Mouse (Mus musculus) retina, postnatal 1 day (tissue): ENCODE measurements around the gene Vmn1r225.
"Not testable (repeated sequence)": the region's sequence is repeated elsewhere in the genome, so short reads cannot be mapped to it uniquely, and the experiment has no call there.

Source experiments
- DNase-seq: peaks from one replicate; pipeline ENCODE4 v3.0.0-alpha.2; 2012

The Vmn1r225 gene

GRCm38 (mm10) chr17:20497858-20498257 is at the start of gene Vmn1r225:
TSS of gene Vmn1r225 (plus strand) at chr17:20498158.
- DNase-seq, result no peak

GRCm38 (mm10) chr17:20473311-20473710 is 24.6 kb upstream of the Vmn1r225 start:
- DNase-seq, result no peak

GRCm38 (mm10) chr17:20481231-20481630 is 16.7 kb upstream of the Vmn1r225 start, which contains the start of gene Vmn2r108:
TSS of gene Vmn2r108 (minus strand) at chr17:20481331.
- no peak for DNase-seq

GRCm38 (mm10) chr17:20508247-20508646 is 10.3 kb downstream of the Vmn1r225 start:
- not testable (repeated sequence) for DNase-seq
